Mouse (Mus musculus): ENCODE data around the gene Plxna3.
"Not testable (repeated sequence)": the region's sequence is repeated elsewhere in the genome, so short reads cannot be mapped to it uniquely, and the experiment has no call there.

Plxna3 gene

GRCm38 (mm10) chrX:74328725-74329161 lies at the start of gene Plxna3:
TSS of gene Plxna3 (plus strand) at chrX:74329066.
- peak; percentile 69 for DNase-seq (ENCODE audit: low spot score)

DNA sequence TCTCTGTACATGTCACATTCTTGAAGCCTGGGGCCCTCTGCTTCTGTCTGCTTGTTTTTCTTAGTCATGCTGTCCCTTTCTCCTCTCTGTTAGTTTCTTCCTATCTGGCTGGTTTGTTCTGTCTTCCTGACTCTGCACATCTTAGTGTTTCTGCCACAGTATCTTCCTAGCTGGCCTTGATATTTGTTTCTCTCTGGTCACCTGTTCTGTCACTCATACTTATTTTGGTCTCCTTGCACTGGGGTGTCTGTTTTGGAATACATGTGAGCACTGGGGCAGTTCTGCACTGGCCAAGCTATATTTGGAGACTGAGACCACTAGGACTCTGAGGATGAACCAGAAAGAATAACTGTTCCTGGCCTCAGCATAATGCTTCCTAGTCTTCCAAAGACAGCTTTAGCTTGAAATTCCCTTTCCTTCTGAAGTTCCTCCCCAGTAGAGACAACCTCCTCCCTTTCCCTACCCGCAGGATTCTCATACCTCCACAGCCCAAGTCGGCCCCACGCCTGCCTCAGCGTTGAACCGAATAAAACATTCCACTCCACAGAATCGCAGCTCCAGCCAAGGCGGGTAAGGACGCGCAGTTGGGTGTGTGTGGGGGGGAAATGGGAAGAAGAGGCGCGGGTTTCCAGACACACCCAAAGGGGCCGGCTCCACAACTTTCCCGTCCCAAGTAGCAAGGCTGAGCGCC lies 47.7 kb upstream of the Plxna3 start:
- DNase-seq (ENCODE audit: low spot score): no peak

GRCm38 (mm10) chrX:74281732-74282394 lies 47.0 kb upstream of the Plxna3 start, which contains the start of the genes Taz and Dnase1l1:
TSS of gene Taz (plus strand) at chrX:74281912.
TSS of gene Dnase1l1 (minus strand) at chrX:74282337.
- DNase-seq (ENCODE audit: low spot score): peak; percentile 86

- DNase-seq (ENCODE audit: low spot score): peak; percentile 86
Measured at GRCm38 (mm10) chrX:74282395-74283091, 46.3 kb upstream of the Plxna3 start.

GRCm38 (mm10) chrX:74283092-74283437 lies 45.8 kb upstream of the Plxna3 start:
- DNase-seq (ENCODE audit: low spot score): no peak

GRCm38 (mm10) chrX:74293431-74293830 lies 35.4 kb upstream of the Plxna3 start:
- DNase-seq (ENCODE audit: low spot score): no peak

GRCm38 (mm10) chrX:74296538-74297448 lies 32.1 kb upstream of the Plxna3 start, which contains the start of gene Atp6ap1:
TSS of gene Atp6ap1 (plus strand) at chrX:74297097.
- peak; percentile 94 for DNase-seq (ENCODE audit: low spot score)

- no peak for DNase-seq (ENCODE audit: low spot score)
Measured at GRCm38 (mm10) chrX:74298348-74298747, 30.5 kb upstream of the Plxna3 start.

GRCm38 (mm10) chrX:74299721-74300120 lies 29.1 kb upstream of the Plxna3 start:
- DNase-seq (ENCODE audit: low spot score): no peak

DNA sequence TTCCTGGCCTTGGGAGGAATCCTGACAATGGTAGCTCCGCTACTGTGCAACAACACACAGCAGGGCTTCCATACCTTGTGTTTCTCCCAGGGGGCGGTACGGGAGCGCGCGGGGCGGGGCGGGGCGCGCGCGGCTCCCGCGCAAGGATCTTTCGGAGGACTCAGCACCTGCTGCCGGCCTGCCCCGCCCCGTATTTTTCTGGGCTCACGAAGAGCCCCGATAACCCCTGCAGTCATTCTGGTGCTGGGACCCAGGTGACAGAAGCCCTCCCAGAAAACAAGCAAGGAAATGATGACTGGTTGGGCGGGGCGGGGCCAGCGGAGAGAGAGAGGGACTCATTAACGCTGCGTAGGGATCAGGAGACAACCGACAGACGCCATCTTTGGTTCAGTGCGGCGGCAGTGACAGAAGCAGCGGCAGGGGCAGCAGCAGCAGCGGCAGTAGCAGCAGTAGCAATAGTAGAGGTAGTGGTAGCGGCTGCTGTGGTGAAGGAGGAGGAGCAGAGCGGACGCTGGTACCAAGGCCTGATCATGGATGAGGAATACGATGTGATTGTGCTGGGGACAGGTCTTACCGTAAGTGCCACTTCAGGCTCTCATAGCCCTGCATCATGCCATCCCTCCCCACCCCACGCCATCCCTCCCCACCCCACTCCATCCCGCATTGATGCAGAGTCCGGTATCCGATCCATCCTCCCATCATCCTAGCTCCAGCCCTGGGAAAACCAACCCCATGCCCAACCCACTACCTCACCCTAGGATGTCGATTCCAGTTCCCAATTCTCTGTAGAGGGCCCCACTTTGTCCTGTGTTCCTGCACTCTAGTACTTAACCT lies 23.8 kb upstream of the Plxna3 start, which contains the start of gene Gdi1:
Gene Gdi1 (plus strand): TSS at position 132 of the 834 bp plus-strand sequence.
- peak; percentile 71 for DNase-seq (ENCODE audit: low spot score)

GRCm38 (mm10) chrX:74312540-74313464 lies 16.1 kb upstream of the Plxna3 start, which contains the start of gene Fam50a:
TSS of gene Fam50a (plus strand) at chrX:74313033.
- DNase-seq (ENCODE audit: low spot score): peak; percentile 90

- no peak for DNase-seq (ENCODE audit: low spot score)
Measured at GRCm38 (mm10) chrX:74329215-74329671, 377 bp downstream of the Plxna3 start.

GRCm38 (mm10) chrX:74330166-74330930 lies 1.5 kb downstream of the Plxna3 start:
- no peak for DNase-seq (ENCODE audit: low spot score)

- no peak for DNase-seq (ENCODE audit: low spot score)
Measured at GRCm38 (mm10) chrX:74352645-74353466, 24.0 kb downstream of the Plxna3 start.

DNA sequence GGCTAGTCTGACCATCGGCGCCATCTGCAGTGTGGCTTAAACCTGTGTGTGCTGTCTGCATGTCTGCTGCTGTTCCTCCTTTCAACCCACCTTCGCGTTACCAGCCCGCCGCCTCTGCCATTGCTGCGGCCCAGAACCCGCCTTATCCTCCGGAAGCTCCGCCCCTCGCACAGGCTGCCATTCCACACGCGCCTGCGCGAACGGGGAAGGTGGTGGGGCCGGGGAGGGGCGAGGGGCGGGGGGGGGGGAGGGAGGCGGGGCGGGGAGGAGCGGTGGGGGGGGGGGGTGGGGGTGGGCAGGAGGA lies 24.6 kb downstream of the Plxna3 start, which contains the start of gene Lage3:
Gene Lage3 (minus strand): TSS at position 152 of the 304 bp plus-strand sequence.
- peak; percentile 79 for DNase-seq (ENCODE audit: low spot score)

- DNase-seq (ENCODE audit: low spot score): not testable (repeated sequence)
Measured at GRCm38 (mm10) chrX:74357069-74357468, 28.2 kb downstream of the Plxna3 start.

- peak; percentile 58 for DNase-seq (ENCODE audit: low spot score)
Measured at GRCm38 (mm10) chrX:74359171-74359570, 30.3 kb downstream of the Plxna3 start.

DNA sequence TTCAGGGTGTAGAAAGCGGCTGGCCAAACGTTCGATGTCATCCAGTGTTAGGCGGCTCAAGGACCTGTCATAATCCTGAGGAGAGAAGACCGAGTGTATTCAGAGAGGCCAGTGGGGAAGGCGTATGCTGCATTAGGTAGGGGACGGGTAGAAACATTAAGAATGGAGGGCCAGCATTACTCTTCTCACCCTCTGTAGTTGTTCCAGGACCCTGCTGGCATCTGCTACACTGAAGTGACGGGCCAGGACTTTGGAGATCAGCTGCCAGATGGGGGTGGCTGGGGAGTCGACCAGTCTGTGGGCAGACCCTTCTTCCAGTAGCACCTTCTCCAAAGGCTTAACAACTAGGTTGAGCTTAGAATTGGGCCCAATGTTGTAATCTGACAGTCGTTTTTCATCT lies 38.6 kb downstream of the Plxna3 start:
- no peak for DNase-seq (ENCODE audit: low spot score)

Measured in urinary bladder, postnatal 14 days (tissue).